ENCODE assay signal across 8 mouse cellular contexts in the genomic region with DNA sequence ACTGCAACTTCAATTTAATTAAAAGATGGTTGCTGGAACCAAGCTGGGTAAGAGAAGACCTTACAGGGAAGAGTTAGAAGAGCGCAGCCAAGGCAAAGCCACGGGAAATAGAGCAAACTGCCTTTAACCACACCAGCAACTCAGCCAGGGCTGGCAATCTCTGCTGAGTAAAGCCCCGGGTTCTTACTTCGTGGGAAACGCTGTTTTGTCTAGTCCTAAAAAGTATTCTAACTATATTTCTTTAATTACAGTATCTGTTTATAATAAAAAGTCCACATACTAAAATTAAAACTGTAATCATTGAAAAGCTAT.
A peak's percentile ranks its signal among the peaks of the same experiment; 100 is the strongest.
DNase-seq lines count a peak whose midpoint lies in the region; ATAC-seq and TF ChIP-seq lines count a peak whose summit lies in the region.

No protein-coding gene starts in this region.

- no peak for TF ChIP-seq CTCF in bone marrow macrophage, adult 2 months (IDR thresholded peaks at IDR 0.05; ENCODE audit: low read depth, low read length)

- H3K27ac ChIP-seq in bone marrow macrophage, adult 2 months (ENCODE audit: insufficient read depth, low read depth, low read length), result peak overlapping the region; percentile 91
- H3K27ac ChIP-seq in forebrain, embryonic 13.5 days, result peak overlapping the region; percentile 88
- H3K27ac ChIP-seq in limb, embryonic 10.5 days, result peak overlapping the region; percentile 78
- peak overlapping the region; percentile 92 for H3K27ac ChIP-seq in midbrain, embryonic 15.5 days

- DNase-seq in layer of hippocampus, adult 11-12 months (ENCODE audit: low spot score), result peak; percentile 65
- no peak for DNase-seq in layer of hippocampus, adult 18-20 months (ENCODE audit: low spot score in 2 of 2)
- no peak for DNase-seq in limb, embryonic 10.5 days (ENCODE audit: low spot score)
- no peak for DNase-seq in gastrocnemius, adult 8-10 months (ENCODE audit: low spot score in 2 of 2)
- no peak for DNase-seq in left cerebral cortex, adult 9 months (ENCODE audit: low spot score in 2 of 2)

- no peaks in the 10 kb centered on the region for H3K9me3 ChIP-seq in forebrain, embryonic 13.5 days (replicated peaks)
- H3K9me3 ChIP-seq in limb, embryonic 10.5 days (replicated peaks), result no peaks in the 10 kb centered on the region
- H3K9me3 ChIP-seq in midbrain, embryonic 15.5 days, result no peaks in the 10 kb centered on the region

- peaks cover 13% of the 10 kb centered on the region for H3K4me1 ChIP-seq in bone marrow macrophage, adult 2 months (ENCODE audit: control insufficient read depth, insufficient read depth, low read length)
- peaks cover 17% of the 10 kb centered on the region for H3K4me1 ChIP-seq in forebrain, embryonic 13.5 days
- H3K4me1 ChIP-seq in limb, embryonic 10.5 days, result peaks cover 7% of the 10 kb centered on the region
- H3K4me1 ChIP-seq in midbrain, embryonic 15.5 days, result peaks cover 15% of the 10 kb centered on the region

- peak overlapping the region; percentile 74 for H3K9ac ChIP-seq in forebrain, embryonic 13.5 days
- H3K9ac ChIP-seq in midbrain, embryonic 15.5 days, result peak overlapping the region; percentile 61

- no peak for TF ChIP-seq POLR2A in bone marrow macrophage, adult 2 months (IDR thresholded peaks at IDR 0.05; ENCODE audit: borderline replicate concordance, low read depth, low read length)

- H3K4me2 ChIP-seq in forebrain, embryonic 13.5 days, result peak overlapping the region; percentile 67
- peak overlapping the region; percentile 71 for H3K4me2 ChIP-seq in midbrain, embryonic 15.5 days

- H3K4me3 ChIP-seq in bone marrow macrophage, adult 2 months (ENCODE audit: insufficient read depth, low read length), result peak overlapping the region; percentile 57
- peak overlapping the region; percentile 50 for H3K4me3 ChIP-seq in forebrain, embryonic 13.5 days
- H3K4me3 ChIP-seq in limb, embryonic 10.5 days, result peak overlapping the region; percentile 46
- peak overlapping the region; percentile 47 for H3K4me3 ChIP-seq in midbrain, embryonic 15.5 days

- no peak for ATAC-seq in forebrain, embryonic 13.5 days
- ATAC-seq in midbrain, embryonic 15.5 days (replicated peaks), result no peak

- 24% methylated on average over 5 of the region's 5 CpGs for whole genome bisulfite sequencing in forebrain, embryonic 13.5 days
- 69% methylated on average over 5 of the region's 5 CpGs for WGBS in limb, embryonic 10.5 days
- 19% methylated on average over 5 of the region's 5 CpGs for WGBS in midbrain, embryonic 15.5 days

- H3K36me3 ChIP-seq in forebrain, embryonic 13.5 days (ENCODE audit: poor library complexity, severe bottlenecking), result no peaks in the 10 kb centered on the region
- H3K36me3 ChIP-seq in limb, embryonic 10.5 days, result no peaks in the 10 kb centered on the region
- no peaks in the 10 kb centered on the region for H3K36me3 ChIP-seq in midbrain, embryonic 15.5 days (replicated peaks)

- no peaks in the 10 kb centered on the region for H3K27me3 ChIP-seq in forebrain, embryonic 13.5 days
- no peaks in the 10 kb centered on the region for H3K27me3 ChIP-seq in limb, embryonic 10.5 days (ENCODE audit: low read depth, poor library complexity, severe bottlenecking)
- H3K27me3 ChIP-seq in midbrain, embryonic 15.5 days (replicated peaks), result no peaks in the 10 kb centered on the region
